Mouse (Mus musculus): Measurements from ENCODE around the gene Atp7a. TPM values are rescaled to one million over a fixed set of nuclear protein-coding genes. Genes with fewer than 3 reads are reported as not detected.
A peak's percentile ranks its signal among the peaks of the same experiment; 100 is the strongest.
"Not testable (repeated sequence)": the region's sequence is repeated elsewhere in the genome, so short reads cannot be mapped to it uniquely, and the experiment has no call there.

Gene Atp7a
- polyA plus RNA-seq, 1 experiment = 0.06 TPM

DNA sequence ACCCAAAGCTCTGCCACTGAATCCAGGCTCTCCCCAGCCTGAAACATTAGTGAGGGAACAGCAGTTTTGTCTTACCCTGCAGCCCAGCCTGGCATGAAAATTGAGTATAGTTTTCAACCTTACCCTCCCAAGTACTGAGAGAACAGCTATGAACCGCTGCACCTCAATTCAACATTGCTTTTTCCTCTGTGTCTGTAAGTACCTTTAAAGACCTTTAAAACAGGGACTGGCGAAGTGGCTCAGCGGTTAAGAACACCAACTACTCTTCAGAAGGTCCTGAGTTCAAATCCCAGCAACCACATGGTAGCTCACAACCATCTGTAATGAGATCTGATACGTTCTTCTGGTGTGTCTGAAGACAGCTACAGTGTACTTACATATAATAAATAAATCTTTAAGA is 9.6 kb upstream of the Atp7a start:
- Histone ChIP-seq H3K36me3 (replicated peaks; ENCODE audit: low read length) (peaks cover 42% of the 10 kb centered on the region), H3K9me3 (no peaks in the 10 kb centered on the region), H3K4me3 (replicated peaks) (no peak overlapping the region), H3K4me1 (peaks cover 16% of the 10 kb centered on the region; the same call in 1 of the 2 replicates), H3K27me3 (replicated peaks) (peaks cover 4% of the 10 kb centered on the region)
- TF ChIP-seq GATA1 (IDR thresholded peaks at IDR 0.05; ENCODE audit: borderline replicate concordance, low read length) (no peak), FLI1 (IDR thresholded peaks at IDR 0.05; ENCODE audit: low read length) (no peak)

DNA sequence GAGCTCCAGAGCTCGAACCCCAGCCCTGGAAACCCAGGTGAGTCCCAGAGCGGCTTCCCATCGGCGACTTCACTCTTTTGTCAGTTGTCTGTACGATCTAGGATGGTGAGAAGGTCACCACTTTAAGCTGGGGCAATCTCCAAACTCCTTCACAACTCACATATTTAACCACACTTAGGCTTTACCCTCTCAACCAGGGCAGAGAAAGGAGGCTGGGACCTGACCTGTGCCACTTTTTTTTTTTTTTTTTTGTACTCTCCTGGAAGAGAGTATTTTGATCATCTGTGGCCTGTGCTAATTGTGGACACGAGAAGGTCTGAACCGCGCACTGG is 233 bp downstream of the Atp7a start:
- H3K27me3 ChIP-seq (replicated peaks) = peaks cover 2% of the 10 kb centered on the region
- H3K4me3 ChIP-seq (replicated peaks) = peak overlapping the region; percentile 93
- H3K4me1 ChIP-seq = peaks cover 18% of the 10 kb centered on the region; the same call in 1 of the 2 replicates
- H3K9me3 ChIP-seq = no peaks in the 10 kb centered on the region
- no peak for TF ChIP-seq FLI1 (IDR thresholded peaks at IDR 0.05; ENCODE audit: low read length)
- TF ChIP-seq GATA1 (IDR thresholded peaks at IDR 0.05; ENCODE audit: borderline replicate concordance, low read length) = no peak
- H3K36me3 ChIP-seq (replicated peaks; ENCODE audit: low read length) = peaks cover 7% of the 10 kb centered on the region

DNA sequence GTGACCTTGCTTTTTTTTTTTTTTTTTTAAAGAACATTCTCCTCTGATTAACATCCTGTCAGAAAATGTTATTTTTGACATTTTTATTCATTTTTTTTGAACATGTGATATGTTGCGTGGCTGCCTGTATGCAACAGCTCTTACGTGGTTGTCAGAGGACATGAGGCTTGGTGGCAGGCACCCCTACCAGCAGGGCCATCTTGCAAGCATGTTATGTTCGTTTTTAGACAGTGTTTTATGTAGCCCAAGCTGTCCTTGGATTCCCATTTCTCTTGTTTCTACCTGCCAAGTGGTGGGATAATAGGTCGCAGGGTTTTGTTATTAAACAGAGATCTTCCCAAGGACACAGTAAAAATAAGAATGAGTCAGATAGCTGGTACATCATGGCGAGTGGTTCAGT is 3.1 kb downstream of the Atp7a start:
- Histone ChIP-seq H3K27me3 (replicated peaks) (peaks cover 2% of the 10 kb centered on the region), H3K4me1 (peaks cover 34% of the 10 kb centered on the region), H3K36me3 (replicated peaks; ENCODE audit: low read length) (no peaks in the 10 kb centered on the region), H3K9me3 (no peaks in the 10 kb centered on the region), H3K4me3 (replicated peaks) (peak overlapping the region; percentile 57)
- TF ChIP-seq FLI1 (IDR thresholded peaks at IDR 0.05; ENCODE audit: low read length) (no peak), GATA1 (IDR thresholded peaks at IDR 0.05; ENCODE audit: borderline replicate concordance, low read length) (no peak)

DNA sequence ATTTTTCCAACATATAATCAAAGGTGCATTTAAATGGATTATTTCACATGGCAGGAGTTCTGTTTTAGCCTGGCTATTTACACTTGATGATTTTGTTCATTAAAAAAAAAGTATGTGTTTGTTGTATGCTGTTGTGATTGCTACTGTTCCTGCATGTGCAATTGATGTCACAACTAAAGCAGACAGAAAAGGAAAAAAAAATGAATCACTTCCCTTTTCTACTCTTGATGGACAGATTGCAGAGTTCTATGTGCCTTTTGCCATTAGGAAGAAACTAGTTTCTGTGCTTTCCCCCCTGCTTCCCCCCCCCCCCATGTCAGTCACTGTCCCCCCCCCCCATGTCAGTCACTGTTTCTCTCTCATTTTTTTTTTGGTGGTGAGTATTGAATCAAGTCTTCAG is 4.0 kb downstream of the Atp7a start:
- TF ChIP-seq GATA1 (IDR thresholded peaks at IDR 0.05; ENCODE audit: borderline replicate concordance, low read length) (no peak), FLI1 (IDR thresholded peaks at IDR 0.05; ENCODE audit: low read length) (no peak)
- peaks cover 31% of the 10 kb centered on the region for H3K4me1 ChIP-seq
- H3K9me3 ChIP-seq = no peaks in the 10 kb centered on the region
- no peak overlapping the region for H3K4me3 ChIP-seq (replicated peaks)
- H3K36me3 ChIP-seq (replicated peaks; ENCODE audit: low read length) = no peaks in the 10 kb centered on the region
- H3K27me3 ChIP-seq (replicated peaks) = peaks cover 2% of the 10 kb centered on the region

DNA sequence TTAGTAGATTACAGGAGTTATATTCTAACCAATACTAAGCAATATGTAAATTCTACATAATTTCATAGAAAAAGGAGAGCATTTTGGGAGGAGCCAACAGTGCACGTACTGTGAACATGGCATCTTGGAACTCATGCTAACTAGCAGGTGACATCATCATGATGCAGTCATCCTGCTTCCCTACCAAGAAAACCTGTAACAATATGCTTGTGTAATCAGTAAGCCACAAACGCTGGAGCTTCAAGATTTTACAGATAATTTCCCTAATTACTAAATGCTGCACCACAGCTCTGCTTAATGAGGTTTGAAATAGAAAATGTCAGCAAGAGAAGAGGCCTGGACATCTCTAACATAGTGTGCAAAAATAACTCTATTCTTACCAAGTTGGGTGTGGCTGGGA is 8.7 kb downstream of the Atp7a start:
- Histone ChIP-seq H3K4me1 (peaks cover 40% of the 10 kb centered on the region), H3K27me3 (replicated peaks) (peaks cover 5% of the 10 kb centered on the region), H3K36me3 (replicated peaks; ENCODE audit: low read length) (peaks cover 3% of the 10 kb centered on the region), H3K4me3 (replicated peaks) (no peak overlapping the region), H3K9me3 (no peaks in the 10 kb centered on the region)
- no peak for TF ChIP-seq GATA1 (IDR thresholded peaks at IDR 0.05; ENCODE audit: borderline replicate concordance, low read length)
- no peak for TF ChIP-seq FLI1 (IDR thresholded peaks at IDR 0.05; ENCODE audit: low read length)

DNA sequence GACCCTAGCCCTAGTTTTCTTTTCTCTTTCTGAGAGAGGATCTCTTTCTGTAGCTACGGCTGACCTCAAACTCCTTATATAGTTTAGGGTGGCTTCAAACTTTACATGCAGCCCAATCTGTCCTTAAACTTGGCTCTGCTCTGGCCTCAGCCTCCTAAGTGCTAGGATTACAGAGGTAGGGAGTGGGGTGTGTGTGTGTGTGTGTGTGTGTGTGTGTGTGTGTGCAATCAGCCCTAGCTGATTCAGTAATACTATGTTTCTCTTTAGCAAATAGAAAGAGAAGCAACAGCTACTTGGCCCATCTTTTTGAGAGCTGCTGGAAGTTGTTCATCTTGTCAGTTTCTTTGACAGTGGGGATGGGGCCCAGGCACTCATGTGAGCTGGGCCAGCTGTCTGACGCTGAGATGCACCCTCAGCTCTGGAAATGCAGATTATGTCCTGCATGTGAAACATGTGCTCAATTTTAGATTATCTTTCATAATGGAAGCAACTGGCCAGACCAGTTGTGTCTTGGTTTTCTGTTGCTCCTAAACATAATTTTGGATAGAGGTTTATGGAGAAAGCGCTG is 10.2 kb downstream of the Atp7a start:
- Histone ChIP-seq H3K4me1 (peaks cover 45% of the 10 kb centered on the region), H3K36me3 (replicated peaks; ENCODE audit: low read length) (peaks cover 3% of the 10 kb centered on the region), H3K4me3 (replicated peaks) (no peak overlapping the region), H3K9me3 (no peaks in the 10 kb centered on the region), H3K27me3 (replicated peaks) (peaks cover 5% of the 10 kb centered on the region)
- no peak for TF ChIP-seq GATA1 (IDR thresholded peaks at IDR 0.05; ENCODE audit: borderline replicate concordance, low read length)
- no peak for TF ChIP-seq FLI1 (IDR thresholded peaks at IDR 0.05; ENCODE audit: low read length)

DNA sequence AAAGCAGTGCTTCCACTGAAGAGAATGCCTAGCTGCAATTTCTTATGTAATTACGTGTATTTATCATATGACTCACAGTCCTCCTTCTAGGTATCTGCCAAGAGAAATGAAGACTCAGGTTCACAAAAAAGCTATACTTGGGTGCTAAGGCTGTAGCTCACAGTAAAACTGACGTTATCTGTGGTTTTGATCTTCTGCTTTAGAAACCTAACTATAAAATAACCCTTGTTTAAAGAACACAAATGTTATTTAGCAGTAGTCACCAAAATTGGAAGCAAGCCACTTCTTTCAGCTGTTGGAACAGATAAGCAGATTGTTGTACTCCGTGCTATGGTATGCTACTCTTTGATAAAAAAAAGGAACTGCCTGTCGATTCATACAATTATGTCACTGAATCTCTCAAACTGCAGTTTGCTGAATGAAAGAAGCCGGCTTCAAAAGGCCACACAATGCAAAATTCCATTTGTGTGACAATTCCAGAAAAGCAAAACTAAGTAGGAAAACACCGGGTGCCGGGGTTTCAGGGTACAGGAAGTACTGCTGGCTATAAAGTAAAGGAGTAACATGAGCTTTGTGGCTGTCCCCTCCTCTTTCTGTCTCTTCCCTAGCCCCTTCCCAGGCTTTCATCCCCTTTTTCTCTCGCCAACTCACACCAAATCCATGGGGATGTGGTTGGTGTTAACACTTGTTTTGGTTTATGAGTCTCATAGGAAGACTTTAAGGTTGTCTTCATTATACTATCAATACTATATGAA is 17.0 kb downstream of the Atp7a start:
- H3K4me1 ChIP-seq = peaks cover 55% of the 10 kb centered on the region
- H3K36me3 ChIP-seq (replicated peaks; ENCODE audit: low read length) = no peaks in the 10 kb centered on the region
- no peaks in the 10 kb centered on the region for H3K9me3 ChIP-seq
- H3K4me3 ChIP-seq (replicated peaks) = peak overlapping the region; percentile 72
- H3K27me3 ChIP-seq (replicated peaks) = peaks cover 2% of the 10 kb centered on the region
- TF ChIP-seq GATA1 (IDR thresholded peaks at IDR 0.05; ENCODE audit: borderline replicate concordance, low read length) (peak; percentile 34; the same call in 1 of the 3 replicates), FLI1 (IDR thresholded peaks at IDR 0.05; ENCODE audit: low read length) (no peak)

DNA sequence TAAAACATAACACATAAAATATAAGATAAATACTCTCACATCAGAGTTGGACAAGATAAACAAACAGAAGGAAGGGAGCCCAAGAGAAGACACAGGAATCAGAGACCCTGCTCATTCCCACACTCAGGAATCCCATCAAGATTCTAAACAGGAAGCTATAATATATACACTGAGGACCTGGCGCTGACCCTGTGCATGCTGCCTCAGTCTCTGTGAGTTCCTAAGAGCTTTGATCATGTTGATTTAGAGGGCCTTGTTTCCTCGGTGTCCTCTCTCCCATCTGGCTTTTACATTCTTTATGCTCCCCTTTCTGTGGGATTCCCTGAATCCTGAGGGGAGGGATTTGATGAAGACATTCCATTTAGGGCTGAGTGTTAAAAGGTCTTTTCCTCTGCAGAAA is 18.4 kb downstream of the Atp7a start:
- Histone ChIP-seq H3K36me3 (replicated peaks; ENCODE audit: low read length) (no peaks in the 10 kb centered on the region), H3K27me3 (replicated peaks) (no peaks in the 10 kb centered on the region), H3K9me3 (no peaks in the 10 kb centered on the region), H3K4me3 (replicated peaks) (no peak overlapping the region), H3K4me1 (peaks cover 54% of the 10 kb centered on the region)
- TF ChIP-seq FLI1 (IDR thresholded peaks at IDR 0.05; ENCODE audit: low read length) = no peak
- no peak for TF ChIP-seq GATA1 (IDR thresholded peaks at IDR 0.05; ENCODE audit: borderline replicate concordance, low read length)

DNA sequence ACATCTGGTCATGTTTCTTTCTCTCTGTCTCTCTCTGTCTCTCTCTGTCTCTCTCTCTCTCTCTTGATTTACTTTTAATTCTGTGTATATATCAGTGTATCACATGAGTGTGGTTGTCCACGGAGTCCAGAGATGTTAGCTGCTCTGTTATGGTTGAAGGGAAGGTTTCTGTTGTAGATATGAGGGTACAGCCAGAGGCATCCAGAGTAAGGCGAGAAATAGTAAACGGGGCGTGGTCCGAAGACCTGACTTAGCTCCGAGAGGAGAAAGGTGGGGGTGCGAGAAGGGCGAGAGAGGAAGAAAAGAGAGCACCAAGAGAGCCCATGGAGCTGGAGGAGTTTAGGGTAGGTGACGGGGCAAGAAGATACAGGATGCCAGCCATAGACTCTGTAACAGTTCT is 18.9 kb downstream of the Atp7a start:
- H3K4me3 ChIP-seq (replicated peaks) = no peak overlapping the region
- H3K4me1 ChIP-seq = peaks cover 53% of the 10 kb centered on the region
- TF ChIP-seq FLI1 (IDR thresholded peaks at IDR 0.05; ENCODE audit: low read length) (no peak), GATA1 (IDR thresholded peaks at IDR 0.05; ENCODE audit: borderline replicate concordance, low read length) (no peak)

DNA sequence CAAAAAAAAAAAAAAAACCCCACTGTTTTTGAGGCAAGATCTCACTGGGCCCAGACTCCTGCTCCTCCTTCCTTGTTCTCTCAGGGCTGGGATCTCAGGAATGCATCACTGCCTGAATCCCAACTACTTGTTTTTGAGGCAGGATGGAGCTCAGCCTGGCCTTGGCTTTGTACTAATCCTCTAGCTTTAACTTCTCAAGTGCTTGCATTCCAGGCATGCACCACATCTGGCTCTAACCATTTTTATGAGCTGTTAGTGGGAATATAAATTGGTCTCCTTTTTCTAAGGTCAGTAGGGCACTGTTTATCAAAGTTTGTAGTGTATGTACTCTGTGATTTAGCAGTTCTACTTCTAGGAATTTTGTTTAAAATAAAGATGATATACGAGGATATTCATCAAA is 21.1 kb downstream of the Atp7a start:
- Histone ChIP-seq H3K4me3 (replicated peaks) (no peak overlapping the region), H3K27me3 (replicated peaks) (no peaks in the 10 kb centered on the region), H3K4me1 (peaks cover 47% of the 10 kb centered on the region), H3K36me3 (replicated peaks; ENCODE audit: low read length) (no peaks in the 10 kb centered on the region), H3K9me3 (no peaks in the 10 kb centered on the region)
- TF ChIP-seq FLI1 (IDR thresholded peaks at IDR 0.05; ENCODE audit: low read length) (no peak), GATA1 (IDR thresholded peaks at IDR 0.05; ENCODE audit: borderline replicate concordance, low read length) (no peak)

More for the DNA sequence above, 18.9 kb downstream of the Atp7a start:
- H3K27me3 ChIP-seq (replicated peaks) = no peaks in the 10 kb centered on the region
- no peaks in the 10 kb centered on the region for H3K36me3 ChIP-seq (replicated peaks; ENCODE audit: low read length)
- no peaks in the 10 kb centered on the region for H3K9me3 ChIP-seq

DNA sequence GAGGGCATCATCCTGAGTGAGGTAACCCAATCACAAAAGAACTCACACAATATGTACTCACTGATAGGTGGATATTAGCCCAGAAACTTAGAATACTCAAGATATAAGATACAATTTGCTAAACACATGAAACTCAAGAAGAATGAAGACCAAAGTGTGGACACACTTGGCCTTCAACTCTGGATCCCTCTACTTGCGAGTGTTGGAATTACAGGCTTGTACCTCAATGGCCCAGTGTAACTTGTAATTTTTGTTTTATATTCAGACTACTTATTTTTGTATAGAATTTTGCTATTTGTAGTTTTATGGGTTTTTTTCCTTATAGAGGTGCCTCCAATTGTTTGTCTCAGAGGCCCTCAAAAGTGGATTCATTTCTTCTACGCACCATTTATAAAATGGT is 50.8 kb downstream of the Atp7a start:
- not testable (repeated sequence) for H3K27me3 ChIP-seq (replicated peaks); H3K36me3 ChIP-seq (replicated peaks; ENCODE audit: low read length); H3K4me3 ChIP-seq (replicated peaks); H3K9me3 ChIP-seq; H3K4me1 ChIP-seq
